Mouse (Mus musculus) limb, embryonic 14.5 days (tissue): ENCODE data around the gene Calhm3. TPM values are rescaled to one million over a fixed set of nuclear protein-coding genes. Genes with fewer than 3 reads are reported as not detected.

Source experiments
- ATAC-seq: fragments of 200-750 bp; cut with Nextera tagmentation; 2 replicates; pipeline ENCODE4 v1.8.0; 2017; ENCODE audit warnings: low read depth, moderate number of reproducible peaks, moderate TSS enrichment; ENCODE audit not compliant: low FRiP score
- DNase-seq: peaks from one replicate; pipeline ENCODE4 v3.0.0-alpha.2; 2015; ENCODE audit warnings: low spot score
- H3K27ac ChIP-seq: fragments of 300-500 bp; sonication (generic); replicated peaks from 2 replicates; pipeline ENCODE4 v1.5.1; 2014; ENCODE audit warnings: low read depth, mild to moderate bottlenecking, low read length, moderate library complexity, mixed read lengths
- H3K27me3 ChIP-seq: fragments of 300-500 bp; sonication (generic); 2 replicates; pipeline ENCODE4 v1.6.1; 2014; ENCODE audit warnings: low read length, mixed read lengths; ENCODE audit not compliant: control insufficient read depth, insufficient read depth
- H3K36me3 ChIP-seq: fragments of 300-500 bp; sonication (generic); 2 replicates; pipeline ENCODE4 v1.6.1; 2014; ENCODE audit warnings: mild to moderate bottlenecking, low read length, moderate library complexity, mixed read lengths; ENCODE audit not compliant: control insufficient read depth, insufficient read depth
- H3K4me1 ChIP-seq: fragments of 300-500 bp; sonication (generic); 2 replicates; pipeline ENCODE4 v1.6.1; 2014; ENCODE audit warnings: antibody characterized with exemption, low read length, mixed read lengths; ENCODE audit not compliant: control insufficient read depth, insufficient read depth
- H3K4me2 ChIP-seq: fragments of 300-500 bp; sonication (generic); replicated peaks from 2 replicates; pipeline ENCODE4 v1.6.1; 2014; ENCODE audit warnings: low read depth, mild to moderate bottlenecking, low read length, moderate library complexity; ENCODE audit not compliant: severe bottlenecking
- H3K4me3 ChIP-seq: fragments of 300-500 bp; sonication (generic); replicated peaks from 2 replicates; pipeline ENCODE4 v1.5.1; 2014; ENCODE audit warnings: low read length
- H3K9ac ChIP-seq: fragments of 300-500 bp; sonication (generic); 2 replicates; pipeline ENCODE4 v1.6.1; 2014; ENCODE audit warnings: mild to moderate bottlenecking, low read depth, low read length, moderate library complexity; ENCODE audit not compliant: severe bottlenecking
- H3K9me3 ChIP-seq: fragments of 300-500 bp; sonication (generic); 2 replicates; pipeline ENCODE4 v1.6.1; 2016; ENCODE audit warnings: low read length; ENCODE audit not compliant: control insufficient read depth
- POLR2A ChIP-seq: fragments of 200-500 bp; IDR thresholded peaks from 2 replicates; pipeline ENCODE4 v1.8.0; 2012; ENCODE audit warnings: inconsistent platforms, mild to moderate bottlenecking, moderate library complexity, borderline replicate concordance; ENCODE audit not compliant: insufficient read depth, insufficient read length; ENCODE audit errors: extremely low read depth
- whole genome bisulfite sequencing: fragments of 180-500 bp; shearing (Covaris S2); extraction: QIAGEN DNeasy Blood & Tissue Kit; methylation state at CpG from one replicate; pipeline ENCODE4 v1.1.7; 2014; 5-methylcytosine and 5-hydroxymethylcytosine counted together
- polyA plus RNA-seq, 2 experiments: library from polyadenylated mRNA; depleted of rRNA in 1 of 2; stranded (reverse) in 1 of 2; unstranded in 1 of 2; fragments of >200 nt; fragmentation: Nextera tagmentation in 1 of 2; extraction: Ambion mirVana in 1 of 2; gene quantifications; 2 replicates each; pipeline versions ENCODE4 v1.2.1 to v1.2.3; 2012 to 2014

Calhm3 gene
- polyA plus RNA-seq, 2 experiments, result not detected

DNA sequence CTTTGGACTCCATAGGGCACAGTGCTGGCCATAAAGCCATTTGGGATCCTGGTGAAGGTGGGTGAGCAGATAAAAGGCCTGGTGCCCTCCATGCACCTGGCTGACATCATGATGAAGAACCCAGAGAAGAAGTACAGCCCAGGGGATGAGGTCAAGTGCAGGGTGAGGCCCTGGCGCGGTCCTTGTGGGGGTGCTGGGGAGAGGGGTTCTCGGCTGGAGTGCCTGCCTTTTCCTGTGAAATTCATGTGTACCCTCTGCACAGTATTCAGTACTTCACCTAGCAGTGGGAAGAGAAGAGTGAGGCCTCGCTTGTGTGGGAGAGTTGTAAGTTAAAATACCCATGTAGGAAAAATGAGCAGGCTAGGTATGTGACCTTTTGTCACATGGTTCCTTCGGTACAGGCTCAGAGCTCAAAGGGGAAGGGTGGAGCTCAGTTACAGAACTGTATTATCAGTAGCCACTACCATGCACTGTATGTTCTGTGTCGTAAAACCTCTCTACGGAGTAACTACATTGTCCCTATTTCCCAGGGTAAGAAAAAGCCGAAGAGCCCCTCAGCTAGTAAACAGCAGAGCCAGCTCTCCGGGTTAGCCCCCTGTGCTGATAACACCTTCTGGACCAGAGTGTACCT lies 52.8 kb downstream of the Calhm3 start:
- no peak for DNase-seq
- WGBS, result 90% methylated on average over 9 of the region's 9 CpGs
- Histone ChIP-seq H3K27me3 (no peaks in the 10 kb centered on the region), H3K27ac (no peak overlapping the region), H3K9ac (no peak overlapping the region), H3K4me3 (no peak overlapping the region), H3K9me3 (no peaks in the 10 kb centered on the region), H3K4me2 (no peak overlapping the region), H3K4me1 (no peaks in the 10 kb centered on the region), H3K36me3 (peaks cover 100% of the 10 kb centered on the region)
- TF ChIP-seq POLR2A, result no peak
- no peak for ATAC-seq

Other genes with a start within 250 kb of the Calhm3 start
- gene Ina, start 143.1 kb downstream of the Calhm3 start, polyA plus RNA-seq (2012; rRNA removed), result 1.2 and 1.3 TPM in 2 replicates
- 0.40 and 0.48 TPM in 2 replicates for gene Ina, start 143.1 kb downstream of the Calhm3 start, polyA plus RNA-seq (2014; fragmentation: Nextera tagmentation; extraction: Ambion mirVana)
- gene Nt5c2, start 142.6 kb downstream of the Calhm3 start, polyA plus RNA-seq (2012; rRNA removed), result 28.2 and 32.9 TPM in 2 replicates
- 67.1 and 68.7 TPM in 2 replicates for gene Nt5c2, start 142.6 kb downstream of the Calhm3 start, polyA plus RNA-seq (2014; fragmentation: Nextera tagmentation; extraction: Ambion mirVana)
- 30.5 and 33.9 TPM in 2 replicates for gene Pcgf6, start 106.9 kb downstream of the Calhm3 start, polyA plus RNA-seq (2012; rRNA removed)
- 17.7 and 20.5 TPM in 2 replicates for gene Pcgf6, start 106.9 kb downstream of the Calhm3 start, polyA plus RNA-seq (2014; fragmentation: Nextera tagmentation; extraction: Ambion mirVana)
- gene Taf5, start 90.0 kb downstream of the Calhm3 start, polyA plus RNA-seq (2012; rRNA removed), result 8.1 and 8.7 TPM in 2 replicates
- gene Taf5, start 90.0 kb downstream of the Calhm3 start, polyA plus RNA-seq (2014; fragmentation: Nextera tagmentation; extraction: Ambion mirVana), result 7.9 and 8.8 TPM in 2 replicates
- 498 and 671 TPM in 2 replicates for gene Usmg5, start 67.1 kb downstream of the Calhm3 start, polyA plus RNA-seq (2012; rRNA removed)
- 1,023 and 1,208 TPM in 2 replicates for gene Usmg5, start 67.1 kb downstream of the Calhm3 start, polyA plus RNA-seq (2014; fragmentation: Nextera tagmentation; extraction: Ambion mirVana)
- gene Pdcd11, start 67.0 kb downstream of the Calhm3 start, polyA plus RNA-seq (2012; rRNA removed), result 18.0 and 20.8 TPM in 2 replicates
- 11.0 and 11.1 TPM in 2 replicates for gene Pdcd11, start 67.0 kb downstream of the Calhm3 start, polyA plus RNA-seq (2014; fragmentation: Nextera tagmentation; extraction: Ambion mirVana)
- 11.4 and 13.9 TPM in 2 replicates for gene Calhm2, start 19.5 kb downstream of the Calhm3 start, polyA plus RNA-seq (2012; rRNA removed)
- 4.7 and 5.2 TPM in 2 replicates for gene Calhm2, start 19.5 kb downstream of the Calhm3 start, polyA plus RNA-seq (2014; fragmentation: Nextera tagmentation; extraction: Ambion mirVana)
- not detected in 2 replicates for gene Calhm1, start 13.5 kb downstream of the Calhm3 start, polyA plus RNA-seq (2012; rRNA removed)
- gene Calhm1, start 13.5 kb downstream of the Calhm3 start, polyA plus RNA-seq (2014; fragmentation: Nextera tagmentation; extraction: Ambion mirVana), result not detected in 2 replicates
- 10.3 and 11.9 TPM in 2 replicates for gene Neurl1a, start 21.1 kb upstream of the Calhm3 start, polyA plus RNA-seq (2012; rRNA removed)
- gene Neurl1a, start 21.1 kb upstream of the Calhm3 start, polyA plus RNA-seq (2014; fragmentation: Nextera tagmentation; extraction: Ambion mirVana), result 6.6 and 8.0 TPM in 2 replicates